Mouse (Mus musculus) liver, embryonic 11.5 days (tissue): ENCODE measurements around the gene Itgb7. TPM values are rescaled to one million over a fixed set of nuclear protein-coding genes. Genes with fewer than 3 reads are reported as not detected.

ENCODE experiments used
- ATAC-seq: fragments of 200-750 bp; cut with Nextera tagmentation; replicated peaks from 2 replicates; pipeline ENCODE4 v1.8.0; 2017; ENCODE audit warnings: moderate number of reproducible peaks, mild to moderate bottlenecking, moderate TSS enrichment, moderate library complexity; ENCODE audit not compliant: low FRiP score
- DNase-seq: peaks from one replicate; pipeline ENCODE4 v3.0.0-alpha.2; 2017; ENCODE audit warnings: low spot score
- H3K27ac ChIP-seq: fragments of 300-500 bp; sonication (generic); 2 replicates; pipeline ENCODE4 v1.5.1; 2014; ENCODE audit warnings: mild to moderate bottlenecking, low read depth, low read length, control low read depth
- H3K27me3 ChIP-seq: fragments of 300-500 bp; sonication (generic); replicated peaks from 2 replicates; pipeline ENCODE4 v1.6.1; 2014; ENCODE audit warnings: low read length, mixed read lengths; ENCODE audit not compliant: control insufficient read depth, insufficient read depth
- H3K36me3 ChIP-seq: fragments of 300-500 bp; sonication (generic); 2 replicates; pipeline ENCODE4 v1.6.1; 2014; ENCODE audit warnings: mild to moderate bottlenecking, low read length, moderate library complexity, mixed read lengths; ENCODE audit not compliant: control insufficient read depth, insufficient read depth
- H3K4me1 ChIP-seq: fragments of 300-500 bp; sonication (generic); replicated peaks from 2 replicates; pipeline ENCODE4 v1.6.1; 2014; ENCODE audit warnings: low read length, mixed read lengths; ENCODE audit not compliant: control insufficient read depth, insufficient read depth
- H3K4me2 ChIP-seq: fragments of 300-500 bp; sonication (generic); 2 replicates; pipeline ENCODE4 v1.6.1; 2014; ENCODE audit warnings: mild to moderate bottlenecking, control low read depth, moderate library complexity
- H3K4me3 ChIP-seq: fragments of 300-500 bp; sonication (generic); 2 replicates; pipeline ENCODE4 v1.5.1; 2014; ENCODE audit warnings: low read depth, low read length, control low read depth
- H3K9ac ChIP-seq: fragments of 300-500 bp; sonication (generic); 2 replicates; pipeline ENCODE4 v1.6.1; 2014; ENCODE audit warnings: low read depth, low read length, control low read depth
- H3K9me3 ChIP-seq: fragments of 300-500 bp; sonication (generic); 2 replicates; pipeline ENCODE4 v1.6.1; 2016; ENCODE audit warnings: low read length, inconsistent platforms, mixed read lengths; ENCODE audit not compliant: control insufficient read depth
- WGBS: fragments of 180-500 bp; shearing (Covaris S2); extraction: QIAGEN DNeasy Blood & Tissue Kit; methylation state at CpG from one replicate; pipeline ENCODE4 v1.1.7; 2014; 5-methylcytosine and 5-hydroxymethylcytosine counted together
- polyA plus RNA-seq: library from polyadenylated mRNA; unstranded; fragments of >200 nt; fragmentation: Nextera tagmentation; extraction: Ambion mirVana; gene quantifications from 2 replicates; pipeline ENCODE4 v1.2.1, GENCODE M21; 2014

Gene Itgb7
- polyA plus RNA-seq, 1 experiment from 2014 or later = 3.9 TPM

GRCm38 (mm10) chr15:102224186-102224991, 7.4 kb downstream of the Itgb7 start:
- H3K27ac ChIP-seq = no peak overlapping the region
- ATAC-seq (peak; percentile 80), DNase-seq (peak; percentile 81)

DNA sequence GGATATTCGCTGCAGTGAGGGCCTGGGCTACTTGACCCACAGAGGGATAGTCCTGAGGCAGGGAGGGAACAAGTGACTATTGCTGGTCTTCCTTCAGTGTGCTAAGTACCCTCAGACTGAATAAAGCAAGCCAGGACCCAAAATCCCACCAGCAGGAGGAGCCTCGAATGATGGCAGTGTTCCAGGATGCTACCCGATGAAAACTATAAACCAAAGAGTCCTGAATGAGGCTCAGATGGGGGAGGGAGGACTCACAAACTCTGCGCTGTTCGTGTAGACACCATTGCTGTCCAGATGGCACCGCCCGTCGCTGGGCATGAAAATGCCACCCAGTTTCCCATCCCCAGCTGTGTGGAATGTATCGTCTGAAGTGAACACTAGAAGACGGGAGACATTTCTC, 9.4 kb downstream of the Itgb7 start:
- no peaks in the 10 kb centered on the region for H3K36me3 ChIP-seq
- no peaks in the 10 kb centered on the region for H3K9me3 ChIP-seq
- H3K4me3 ChIP-seq = no peak overlapping the region
- no peak for DNase-seq
- no peak overlapping the region for H3K9ac ChIP-seq
- no peak overlapping the region for H3K27ac ChIP-seq
- peaks cover 21% of the 10 kb centered on the region for H3K27me3 ChIP-seq
- no peak overlapping the region for H3K4me2 ChIP-seq
- no peak for ATAC-seq
- 68% methylated on average over 10 of the region's 10 CpGs for WGBS
- peaks cover 14% of the 10 kb centered on the region for H3K4me1 ChIP-seq

More at GRCm38 (mm10) chr15:102224186-102224991, 7.4 kb downstream of the Itgb7 start:
- Histone ChIP-seq H3K4me1 (peaks cover 14% of the 10 kb centered on the region), H3K4me3 (peak overlapping the region; percentile 47), H3K9me3 (no peaks in the 10 kb centered on the region), H3K9ac (0 out of 2 replicates have a peak overlapping the region, but pooled peaks have one; percentile 20), H3K4me2 (peak overlapping the region; percentile 96), H3K36me3 (no peaks in the 10 kb centered on the region), H3K27me3 (peaks cover 21% of the 10 kb centered on the region)
- WGBS = 4% methylated on average over 43 of the region's 43 CpGs

DNA sequence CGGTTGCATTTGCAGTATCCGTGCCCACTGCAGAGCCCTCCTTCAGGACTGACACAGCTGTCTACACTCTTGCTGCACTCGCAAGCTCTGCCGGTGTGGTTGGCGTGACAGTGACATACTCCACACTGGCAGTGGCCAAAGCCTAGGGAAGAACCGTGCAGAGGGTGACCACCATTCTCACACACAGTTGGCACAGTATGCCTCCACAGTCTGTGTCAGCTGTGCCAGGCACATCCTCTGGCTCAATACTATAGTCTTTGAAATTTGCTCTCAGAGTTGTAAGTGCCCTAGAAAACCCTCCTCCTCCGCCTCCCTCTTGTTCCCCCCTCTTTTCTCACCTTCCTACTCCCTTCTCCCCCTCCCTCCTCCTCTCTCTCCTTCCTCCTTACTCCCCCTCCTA, 14.4 kb downstream of the Itgb7 start:
- Histone ChIP-seq H3K9me3 (no peaks in the 10 kb centered on the region), H3K27me3 (peaks cover 5% of the 10 kb centered on the region; the same call in 1 of the 2 replicates), H3K4me2 (no peak overlapping the region), H3K36me3 (peaks cover 25% of the 10 kb centered on the region), H3K4me3 (no peak overlapping the region), H3K4me1 (no peaks in the 10 kb centered on the region), H3K9ac (no peak overlapping the region), H3K27ac (no peak overlapping the region)
- 86% methylated on average over 7 of the region's 7 CpGs for WGBS
- ATAC-seq (no peak; the same call in 1 of the 2 replicates), DNase-seq (no peak)

GRCm38 (mm10) chr15:102216459-102217228, 15.1 kb downstream of the Itgb7 start:
- peaks cover 27% of the 10 kb centered on the region for H3K36me3 ChIP-seq
- WGBS = 84% methylated on average over 16 of the region's 16 CpGs
- no peaks in the 10 kb centered on the region for H3K9me3 ChIP-seq
- ATAC-seq (no peak), DNase-seq (no peak)
- no peaks in the 10 kb centered on the region for H3K4me1 ChIP-seq
- no peak overlapping the region for H3K4me3 ChIP-seq
- no peaks in the 10 kb centered on the region for H3K27me3 ChIP-seq
- no peak overlapping the region for H3K27ac ChIP-seq
- no peak overlapping the region for H3K9ac ChIP-seq
- no peak overlapping the region for H3K4me2 ChIP-seq

DNA sequence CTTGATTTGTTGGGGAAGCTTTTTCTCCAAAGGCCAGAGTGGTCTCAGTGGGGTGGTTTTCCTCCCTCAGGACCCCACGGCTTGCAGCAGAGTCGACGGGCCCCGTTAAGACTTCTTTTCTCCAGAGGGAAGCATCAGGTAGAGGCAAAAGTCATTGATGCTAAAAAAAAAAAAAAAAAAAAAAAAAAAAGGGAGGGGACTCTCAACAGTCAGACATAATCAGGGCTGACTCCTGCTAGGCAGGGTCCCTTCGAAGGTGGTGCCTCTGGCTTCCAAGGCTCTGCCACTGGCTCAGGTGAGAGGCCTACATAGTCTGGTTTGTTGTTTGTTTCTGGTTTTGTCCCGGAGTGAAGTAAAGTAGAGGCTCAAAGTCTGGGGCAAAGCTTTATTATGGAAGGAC, 16.1 kb downstream of the Itgb7 start:
- Histone ChIP-seq H3K4me1 (no peaks in the 10 kb centered on the region), H3K36me3 (peaks cover 31% of the 10 kb centered on the region), H3K27ac (no peak overlapping the region), H3K27me3 (no peaks in the 10 kb centered on the region), H3K4me2 (no peak overlapping the region), H3K9me3 (no peaks in the 10 kb centered on the region), H3K9ac (no peak overlapping the region), H3K4me3 (no peak overlapping the region)
- no peak for ATAC-seq
- no peak for DNase-seq
- 77% methylated on average over 6 of the region's 6 CpGs for WGBS

DNA sequence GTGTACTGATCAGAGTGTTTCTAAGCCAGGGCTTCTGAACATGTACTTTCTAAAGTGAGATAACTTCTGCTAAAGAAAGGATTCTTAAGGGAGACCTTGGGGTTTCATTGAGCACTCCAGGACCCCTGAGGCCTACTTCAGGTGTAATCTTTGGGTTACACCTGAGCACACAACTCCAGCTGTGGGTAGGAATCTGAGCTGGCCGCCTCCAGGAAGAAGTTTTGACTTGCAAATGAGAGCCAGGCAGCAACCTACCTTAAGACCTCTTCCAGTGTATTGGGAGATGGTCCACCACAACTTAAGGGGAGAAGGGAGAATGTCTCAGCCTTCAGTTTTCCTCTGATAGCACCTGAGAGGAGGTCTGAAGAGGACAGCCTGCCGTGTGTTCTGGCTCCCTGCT, 17.6 kb downstream of the Itgb7 start:
- Histone ChIP-seq H3K27ac (no peak overlapping the region), H3K4me3 (no peak overlapping the region), H3K9ac (no peak overlapping the region), H3K36me3 (peaks cover 37% of the 10 kb centered on the region), H3K9me3 (no peaks in the 10 kb centered on the region), H3K27me3 (no peaks in the 10 kb centered on the region), H3K4me2 (no peak overlapping the region), H3K4me1 (no peaks in the 10 kb centered on the region)
- 57% methylated on average over 2 of the region's 2 CpGs for WGBS
- ATAC-seq (no peak), DNase-seq (no peak)

- H3K36me3 ChIP-seq = peaks cover 49% of the 10 kb centered on the region
- DNase-seq = no peak
- no peaks in the 10 kb centered on the region for H3K27me3 ChIP-seq
- H3K4me2 ChIP-seq = no peak overlapping the region
- no peaks in the 10 kb centered on the region for H3K9me3 ChIP-seq
- H3K27ac ChIP-seq = no peak overlapping the region
- WGBS = 84% methylated on average over 6 of the region's 6 CpGs
- no peak overlapping the region for H3K9ac ChIP-seq
- ATAC-seq = no peak
- peaks cover 11% of the 10 kb centered on the region for H3K4me1 ChIP-seq
- H3K4me3 ChIP-seq = no peak overlapping the region
Measured at GRCm38 (mm10) chr15:102211895-102212294, 19.8 kb downstream of the Itgb7 start.

- Histone ChIP-seq H3K27ac (no peak overlapping the region), H3K9ac (no peak overlapping the region), H3K4me1 (peaks cover 14% of the 10 kb centered on the region), H3K9me3 (no peaks in the 10 kb centered on the region), H3K4me2 (no peak overlapping the region), H3K36me3 (peaks cover 52% of the 10 kb centered on the region), H3K27me3 (no peaks in the 10 kb centered on the region), H3K4me3 (no peak overlapping the region)
- no peak for ATAC-seq
- WGBS = 92% methylated on average over 4 of the region's 4 CpGs
- DNase-seq = no peak
Measured at GRCm38 (mm10) chr15:102210816-102211215, 20.9 kb downstream of the Itgb7 start.
